Mouse (Mus musculus) midbrain, embryonic 15.5 days (tissue): ENCODE measurements around the gene Bank1. TPM values are rescaled to one million over a fixed set of nuclear protein-coding genes. Genes with fewer than 3 reads are reported as not detected.
"Not testable (repeated sequence)": the region's sequence is repeated elsewhere in the genome, so short reads cannot be mapped to it uniquely, and the experiment has no call there.

Experiments used
- ATAC-seq: fragments of 200-750 bp; cut with Nextera tagmentation; replicated peaks from 2 replicates; pipeline ENCODE4 v1.8.0; 2017; ENCODE audit warnings: moderate TSS enrichment
- H3K27ac ChIP-seq: fragments of 300-500 bp; sonication (generic); 2 replicates; pipeline ENCODE4 v1.5.1; 2015; ENCODE audit warnings: mild to moderate bottlenecking, inconsistent platforms
- H3K27me3 ChIP-seq: fragments of 300-500 bp; sonication (generic); replicated peaks from 2 replicates; pipeline ENCODE4 v1.6.1; 2015; ENCODE audit warnings: inconsistent platforms
- H3K36me3 ChIP-seq: fragments of 300-500 bp; sonication (generic); replicated peaks from 2 replicates; pipeline ENCODE4 v1.6.1; 2015; ENCODE audit warnings: inconsistent platforms
- H3K4me1 ChIP-seq: fragments of 300-500 bp; sonication (generic); 2 replicates; pipeline ENCODE4 v1.6.1; 2015; ENCODE audit warnings: inconsistent platforms
- H3K4me2 ChIP-seq: fragments of 300-500 bp; sonication (generic); 2 replicates; pipeline ENCODE4 v1.6.1; 2015; ENCODE audit warnings: inconsistent platforms, mild to moderate bottlenecking, moderate library complexity
- H3K4me3 ChIP-seq: fragments of 300-500 bp; sonication (generic); 2 replicates; pipeline ENCODE4 v1.5.1; 2015; ENCODE audit warnings: mild to moderate bottlenecking, inconsistent platforms
- H3K9ac ChIP-seq: fragments of 300-500 bp; sonication (generic); 2 replicates; pipeline ENCODE4 v1.6.1; 2015; ENCODE audit warnings: mild to moderate bottlenecking, inconsistent platforms
- H3K9me3 ChIP-seq: fragments of 300-500 bp; sonication (generic); 2 replicates; pipeline ENCODE4 v1.6.1; 2016; ENCODE audit warnings: inconsistent platforms
- WGBS: fragments of 180-500 bp; shearing (Covaris S2); methylation state at CpG from one replicate; pipeline ENCODE4 v1.1.7; 2015; ENCODE audit warnings: mixed read lengths; 5-methylcytosine and 5-hydroxymethylcytosine counted together
- polyA plus RNA-seq: library from polyadenylated mRNA; unstranded; fragments of >200 nt; fragmentation: Nextera tagmentation; extraction: Ambion mirVana; gene quantifications from 2 replicates; pipeline ENCODE4 v1.2.1, GENCODE M21; 2015

Gene Bank1
- 0.41 and 0.45 TPM in 2 replicates for polyA plus RNA-seq

GRCm38 (mm10) chr3:136325783-136326182 is at the start of gene Bank1:
Gene Bank1 (minus strand): TSS chr3:136326066.
- Histone ChIP-seq H3K4me3 (no peak within 1 kb of the TSS), H3K9ac (no peak within 1 kb of the TSS), H3K27ac (no peak within 1 kb of the TSS), H3K4me1 (no peaks in the 10 kb centered on the region), H3K27me3 (no peaks in the 10 kb centered on the region), H3K4me2 (no peak within 1 kb of the TSS), H3K36me3 (no peaks in the 10 kb centered on the region), H3K9me3 (no peaks in the 10 kb centered on the region)
- ATAC-seq = no peak
- WGBS = 80% methylated on average over 5 of the region's 5 CpGs

- no peaks in the 10 kb centered on the region for H3K36me3 ChIP-seq
- H3K27me3 ChIP-seq = no peaks in the 10 kb centered on the region
- no peak for ATAC-seq
- no peak overlapping the region for H3K9ac ChIP-seq
- H3K4me3 ChIP-seq = no peak overlapping the region
- no peak overlapping the region for H3K27ac ChIP-seq
- H3K4me1 ChIP-seq = no peaks in the 10 kb centered on the region
- H3K4me2 ChIP-seq = no peak overlapping the region
- no peaks in the 10 kb centered on the region for H3K9me3 ChIP-seq
- 75% methylated on average over 11 of the region's 11 CpGs for WGBS
These were observed 44.0 kb upstream of the Bank1 start for GRCm38 (mm10) chr3:136369916-136370315.

GRCm38 (mm10) chr3:136369466-136369865 is 43.6 kb upstream of the Bank1 start:
- no peak overlapping the region for H3K27ac ChIP-seq
- no peak overlapping the region for H3K4me3 ChIP-seq
- WGBS = 74% methylated on average over 9 of the region's 9 CpGs
- no peaks in the 10 kb centered on the region for H3K27me3 ChIP-seq
- H3K36me3 ChIP-seq = no peaks in the 10 kb centered on the region
- H3K4me1 ChIP-seq = no peaks in the 10 kb centered on the region
- H3K4me2 ChIP-seq = no peak overlapping the region
- no peak for ATAC-seq
- no peak overlapping the region for H3K9ac ChIP-seq
- H3K9me3 ChIP-seq = no peaks in the 10 kb centered on the region

GRCm38 (mm10) chr3:136368505-136368999 is 42.7 kb upstream of the Bank1 start:
- no peak overlapping the region for H3K4me3 ChIP-seq

GRCm38 (mm10) chr3:136349690-136350089 is 23.8 kb upstream of the Bank1 start:
- Histone ChIP-seq H3K36me3 (no peaks in the 10 kb centered on the region), H3K4me2 (no peak overlapping the region), H3K9me3 (no peaks in the 10 kb centered on the region), H3K4me1 (no peaks in the 10 kb centered on the region), H3K27ac (no peak overlapping the region), H3K27me3 (no peaks in the 10 kb centered on the region), H3K4me3 (no peak overlapping the region), H3K9ac (no peak overlapping the region)
- ATAC-seq = no peak
- WGBS = 74% methylated on average over 7 of the region's 7 CpGs

More at GRCm38 (mm10) chr3:136368505-136368999, 42.7 kb upstream of the Bank1 start:
- ATAC-seq = no peak
- H3K27me3 ChIP-seq = no peaks in the 10 kb centered on the region
- H3K27ac ChIP-seq = no peak overlapping the region
- H3K4me2 ChIP-seq = no peak overlapping the region
- no peaks in the 10 kb centered on the region for H3K9me3 ChIP-seq
- H3K36me3 ChIP-seq = no peaks in the 10 kb centered on the region
- H3K4me1 ChIP-seq = no peaks in the 10 kb centered on the region
- WGBS = 88% methylated on average over 4 of the region's 4 CpGs
- H3K9ac ChIP-seq = no peak overlapping the region

GRCm38 (mm10) chr3:136348611-136349010 is 22.7 kb upstream of the Bank1 start:
- Histone ChIP-seq H3K27ac (no peak overlapping the region), H3K4me3 (no peak overlapping the region), H3K4me1 (no peaks in the 10 kb centered on the region), H3K27me3 (no peaks in the 10 kb centered on the region), H3K9me3 (no peaks in the 10 kb centered on the region), H3K9ac (no peak overlapping the region), H3K4me2 (no peak overlapping the region), H3K36me3 (no peaks in the 10 kb centered on the region)
- WGBS = 86% methylated on average over 1 of the region's 1 CpGs
- ATAC-seq = no peak

DNA sequence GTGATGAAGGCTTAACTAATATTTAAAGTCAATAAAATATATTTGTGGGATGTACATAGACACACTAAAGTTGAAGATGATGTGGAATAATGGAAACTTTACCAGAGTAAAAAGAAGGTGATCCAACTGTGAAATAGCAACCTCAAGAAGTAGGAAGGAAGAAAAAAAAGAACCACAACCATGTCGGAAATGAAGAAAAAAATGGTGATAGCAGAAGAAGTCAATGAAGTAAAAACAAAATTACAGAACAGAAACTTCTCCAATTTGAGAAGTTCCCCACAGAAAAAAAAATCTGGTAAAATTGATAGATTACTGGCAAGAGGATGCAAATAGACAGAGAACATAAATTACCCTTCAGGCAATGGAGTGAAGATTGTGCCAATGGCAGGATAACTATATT is 21.4 kb upstream of the Bank1 start:
- Histone ChIP-seq H3K4me1 (no peaks in the 10 kb centered on the region), H3K27me3 (no peaks in the 10 kb centered on the region), H3K27ac (no peak overlapping the region), H3K9ac (no peak overlapping the region), H3K9me3 (no peaks in the 10 kb centered on the region), H3K4me2 (no peak overlapping the region), H3K4me3 (no peak overlapping the region), H3K36me3 (no peaks in the 10 kb centered on the region)
- ATAC-seq = no peak
- WGBS = 100% methylated on average over 1 of the region's 1 CpGs

GRCm38 (mm10) chr3:136341911-136342310 is 16.0 kb upstream of the Bank1 start:
- ATAC-seq = no peak
- Histone ChIP-seq H3K9ac (no peak overlapping the region), H3K36me3 (no peaks in the 10 kb centered on the region), H3K27ac (no peak overlapping the region), H3K27me3 (no peaks in the 10 kb centered on the region), H3K4me1 (no peaks in the 10 kb centered on the region), H3K9me3 (no peaks in the 10 kb centered on the region), H3K4me2 (no peak overlapping the region), H3K4me3 (no peak overlapping the region)
- 85% methylated on average over 2 of the region's 2 CpGs for WGBS

DNA sequence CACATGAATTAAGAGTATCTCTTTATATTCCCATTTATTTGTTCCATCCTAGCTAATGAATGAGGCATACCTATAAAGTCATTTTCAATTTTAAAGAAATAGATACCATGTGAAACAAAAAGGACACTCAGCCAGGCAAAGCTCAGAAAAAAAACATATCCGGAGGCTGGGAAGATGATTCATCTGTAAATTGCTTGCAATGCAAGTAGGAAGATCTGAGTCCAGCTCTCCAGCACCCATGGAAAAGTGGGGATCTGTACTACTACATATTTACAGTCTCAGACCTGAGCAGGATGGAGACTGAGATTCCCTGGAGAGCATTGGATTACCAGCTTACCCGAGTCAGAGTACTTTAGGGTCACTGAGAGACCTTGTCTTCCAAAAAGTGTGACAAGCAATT is 14.0 kb upstream of the Bank1 start:
- Histone ChIP-seq H3K4me1 (no peaks in the 10 kb centered on the region), H3K27ac (no peak overlapping the region)
- WGBS = 77% methylated on average over 2 of the region's 2 CpGs

GRCm38 (mm10) chr3:136331135-136331534 is 5.3 kb upstream of the Bank1 start:
- Histone ChIP-seq H3K27ac (no peak overlapping the region), H3K9me3 (no peaks in the 10 kb centered on the region), H3K36me3 (no peaks in the 10 kb centered on the region), H3K4me2 (no peak overlapping the region), H3K27me3 (no peaks in the 10 kb centered on the region), H3K4me1 (no peaks in the 10 kb centered on the region), H3K4me3 (no peak overlapping the region), H3K9ac (no peak overlapping the region)
- ATAC-seq = no peak
- 70% methylated on average over 2 of the region's 2 CpGs for WGBS

More for the DNA sequence above, 14.0 kb upstream of the Bank1 start:
- H3K4me2 ChIP-seq = no peak overlapping the region
- H3K9ac ChIP-seq = no peak overlapping the region
- no peaks in the 10 kb centered on the region for H3K27me3 ChIP-seq
- no peak for ATAC-seq
- no peaks in the 10 kb centered on the region for H3K9me3 ChIP-seq
- no peaks in the 10 kb centered on the region for H3K36me3 ChIP-seq
- H3K4me3 ChIP-seq = no peak overlapping the region

- no peaks in the 10 kb centered on the region for H3K27me3 ChIP-seq
- ATAC-seq = no peak
- H3K4me1 ChIP-seq = no peaks in the 10 kb centered on the region
- H3K36me3 ChIP-seq = no peaks in the 10 kb centered on the region
- H3K9ac ChIP-seq = no peak overlapping the region
- no peak overlapping the region for H3K4me3 ChIP-seq
- no peak overlapping the region for H3K27ac ChIP-seq
- H3K4me2 ChIP-seq = no peak overlapping the region
- no peaks in the 10 kb centered on the region for H3K9me3 ChIP-seq
These were observed 4.2 kb upstream of the Bank1 start for GRCm38 (mm10) chr3:136330043-136330442.

- Histone ChIP-seq H3K9ac (no peak overlapping the region), H3K9me3 (no peaks in the 10 kb centered on the region), H3K4me3 (no peak overlapping the region), H3K27me3 (no peaks in the 10 kb centered on the region), H3K4me1 (no peaks in the 10 kb centered on the region), H3K36me3 (no peaks in the 10 kb centered on the region), H3K27ac (no peak overlapping the region), H3K4me2 (no peak overlapping the region)
- 0 out of 2 replicates have a peak, but pooled peaks have one; percentile 17 for ATAC-seq
- 40% methylated on average over 6 of the region's 6 CpGs for WGBS
These were observed 3.3 kb upstream of the Bank1 start for GRCm38 (mm10) chr3:136329133-136329532.

DNA sequence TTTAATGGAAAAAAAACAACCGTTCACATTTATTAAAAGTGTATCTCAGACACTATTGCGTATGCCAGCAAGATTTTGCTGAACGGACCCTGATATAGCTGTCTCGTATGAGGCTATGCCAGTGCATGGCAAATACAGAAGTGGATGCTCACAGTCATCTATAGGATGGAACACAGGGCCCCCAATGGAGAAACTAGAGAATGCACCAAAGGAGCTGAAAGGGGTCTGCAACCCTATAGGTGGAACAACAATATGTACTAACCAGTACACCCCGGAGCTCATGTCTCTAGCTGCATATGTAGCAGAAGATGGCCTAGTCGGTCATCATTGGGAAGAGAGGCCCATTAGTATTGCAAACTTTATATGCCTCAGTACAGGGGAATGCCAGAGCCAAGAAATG is 1.1 kb downstream of the Bank1 start:
- H3K9ac ChIP-seq, H3K27me3 ChIP-seq, H3K4me2 ChIP-seq, H3K27ac ChIP-seq, H3K4me1 ChIP-seq, H3K9me3 ChIP-seq, H3K4me3 ChIP-seq, H3K36me3 ChIP-seq, ATAC-seq: not testable (repeated sequence)
- 95% methylated on average over 6 of the region's 6 CpGs for WGBS
